Mouse (Mus musculus) telencephalon, adult 2 months (tissue): Measurements from ENCODE around the gene Dscaml1.

Source experiments
- DNase-seq: peaks from one replicate; pipeline ENCODE4 v3.0.0-alpha.2; 2011; ENCODE audit warnings: low read depth, low spot score

The Dscaml1 gene

GRCm38 (mm10) chr9:45570346-45570745, 143.9 kb downstream of the Dscaml1 start:
- no peak for DNase-seq

- no peak for DNase-seq
Measured at GRCm38 (mm10) chr9:45572787-45573492, 146.5 kb downstream of the Dscaml1 start.

GRCm38 (mm10) chr9:45573493-45573815, 147.0 kb downstream of the Dscaml1 start:
- no peak for DNase-seq

- DNase-seq, result no peak
Measured at GRCm38 (mm10) chr9:45574021-45574420, 147.6 kb downstream of the Dscaml1 start.

- DNase-seq, result no peak
Measured at GRCm38 (mm10) chr9:45580069-45580795, 153.8 kb downstream of the Dscaml1 start.

- DNase-seq, result no peak
Measured at GRCm38 (mm10) chr9:45586475-45586874, 160.0 kb downstream of the Dscaml1 start.

- DNase-seq, result peak; percentile 64
Measured at GRCm38 (mm10) chr9:45587704-45588103, 161.3 kb downstream of the Dscaml1 start.

GRCm38 (mm10) chr9:45589867-45590266, 163.4 kb downstream of the Dscaml1 start:
- no peak for DNase-seq

GRCm38 (mm10) chr9:45591061-45591460, 164.6 kb downstream of the Dscaml1 start:
- DNase-seq, result no peak

GRCm38 (mm10) chr9:45592374-45592773, 165.9 kb downstream of the Dscaml1 start:
- no peak for DNase-seq

- no peak for DNase-seq
Measured at GRCm38 (mm10) chr9:45598117-45598516, 171.7 kb downstream of the Dscaml1 start.

GRCm38 (mm10) chr9:45599377-45599776, 172.9 kb downstream of the Dscaml1 start:
- no peak for DNase-seq

GRCm38 (mm10) chr9:45607337-45607736, 180.9 kb downstream of the Dscaml1 start:
- DNase-seq, result no peak

- DNase-seq, result peak; percentile 84
Measured at GRCm38 (mm10) chr9:45608097-45609031, 181.9 kb downstream of the Dscaml1 start.

GRCm38 (mm10) chr9:45610336-45611060, 184.1 kb downstream of the Dscaml1 start:
- DNase-seq, result no peak

GRCm38 (mm10) chr9:45614616-45615015, 188.2 kb downstream of the Dscaml1 start:
- DNase-seq, result no peak

- DNase-seq, result no peak
Measured at GRCm38 (mm10) chr9:45617889-45618288, 191.5 kb downstream of the Dscaml1 start.

GRCm38 (mm10) chr9:45618443-45618842, 192.0 kb downstream of the Dscaml1 start:
- DNase-seq, result no peak

- no peak for DNase-seq
Measured at GRCm38 (mm10) chr9:45620049-45620448, 193.6 kb downstream of the Dscaml1 start.

GRCm38 (mm10) chr9:45620920-45621319, 194.5 kb downstream of the Dscaml1 start:
- DNase-seq, result no peak

- no peak for DNase-seq
Measured at GRCm38 (mm10) chr9:45625889-45626446, 199.5 kb downstream of the Dscaml1 start.
